Mouse (Mus musculus): ENCODE data around the gene Zfp652. TPM values are rescaled to one million over a fixed set of nuclear protein-coding genes. Genes with fewer than 3 reads are reported as not detected.

The Zfp652 gene
- polyA plus RNA-seq, 1 experiment = 34.1 TPM

DNA sequence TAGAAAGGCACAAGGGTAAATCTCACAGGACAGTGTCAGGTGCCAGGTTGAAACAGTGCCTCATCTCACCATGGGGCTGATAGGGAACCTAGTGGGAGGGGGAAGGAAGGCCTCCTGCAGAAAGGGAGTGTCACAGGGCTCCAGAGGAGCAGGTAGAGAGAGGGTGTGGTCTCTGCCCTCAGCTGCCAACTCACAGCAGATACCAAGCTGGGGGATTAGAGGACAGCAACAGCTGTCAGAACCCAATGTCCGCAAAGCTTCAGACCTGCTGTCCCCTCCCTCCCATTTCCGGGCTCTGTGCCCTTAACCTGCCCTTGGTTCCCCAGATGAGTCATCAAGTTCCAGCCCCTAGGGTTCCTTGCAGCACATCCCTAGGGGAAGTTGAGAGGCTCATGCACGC lies 93.1 kb downstream of the Zfp652 start:
- WGBS = 35% methylated on average over 3 of the region's 3 CpGs
- Histone ChIP-seq H3K4me1 (replicated peaks; ENCODE audit: control insufficient read depth, insufficient read depth, low read length) (peaks cover 10% of the 10 kb centered on the region), H3K27ac (ENCODE audit: control insufficient read depth, insufficient read depth, low read length) (no peak overlapping the region), H3K4me3 (ENCODE audit: control insufficient read depth, insufficient read depth, low read length) (no peak overlapping the region), H3K36me3 (ENCODE audit: control insufficient read depth, insufficient read depth, low read length) (no peaks in the 10 kb centered on the region), H3K27me3 (ENCODE audit: control insufficient read depth, insufficient read depth, low read length) (no peaks in the 10 kb centered on the region)
- no peak for DNase-seq
- TF ChIP-seq POLR2A (IDR thresholded peaks at IDR 0.05; ENCODE audit: control insufficient read depth, extremely low read depth, insufficient read depth, low read length, poor library complexity) = no peak
- no peak for TF ChIP-seq CTCF (IDR thresholded peaks at IDR 0.05; ENCODE audit: borderline replicate concordance, control insufficient read depth, extremely low read depth, insufficient read depth, low read length, poor library complexity)

DNA sequence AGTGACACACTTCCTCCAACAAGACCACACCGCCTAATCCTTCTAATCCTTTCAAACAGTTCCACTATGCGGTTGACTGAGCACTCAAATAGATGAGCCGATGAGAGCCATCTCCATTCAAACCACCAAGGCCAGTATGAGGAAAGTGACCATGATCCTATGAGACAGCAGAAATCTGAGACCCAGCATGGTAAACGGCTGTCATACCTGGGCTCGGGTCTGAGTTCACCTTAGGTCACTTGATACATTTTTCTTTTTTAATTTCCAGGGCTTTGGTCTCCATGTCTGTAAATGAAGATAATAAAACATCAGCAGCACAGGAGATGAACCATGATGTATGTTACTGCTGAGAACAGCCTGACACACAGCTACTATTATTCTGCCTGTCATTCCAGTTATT lies 95.4 kb downstream of the Zfp652 start:
- Histone ChIP-seq H3K36me3 (ENCODE audit: control insufficient read depth, insufficient read depth, low read length) (no peaks in the 10 kb centered on the region), H3K4me3 (ENCODE audit: control insufficient read depth, insufficient read depth, low read length) (no peak overlapping the region), H3K27ac (ENCODE audit: control insufficient read depth, insufficient read depth, low read length) (no peak overlapping the region), H3K27me3 (ENCODE audit: control insufficient read depth, insufficient read depth, low read length) (no peaks in the 10 kb centered on the region), H3K4me1 (replicated peaks; ENCODE audit: control insufficient read depth, insufficient read depth, low read length) (peaks cover 10% of the 10 kb centered on the region)
- WGBS = 99% methylated on average over 5 of the region's 5 CpGs
- TF ChIP-seq CTCF (IDR thresholded peaks at IDR 0.05; ENCODE audit: borderline replicate concordance, control insufficient read depth, extremely low read depth, insufficient read depth, low read length, poor library complexity) (no peak), POLR2A (IDR thresholded peaks at IDR 0.05; ENCODE audit: control insufficient read depth, extremely low read depth, insufficient read depth, low read length, poor library complexity) (no peak)
- DNase-seq = no peak

DNA sequence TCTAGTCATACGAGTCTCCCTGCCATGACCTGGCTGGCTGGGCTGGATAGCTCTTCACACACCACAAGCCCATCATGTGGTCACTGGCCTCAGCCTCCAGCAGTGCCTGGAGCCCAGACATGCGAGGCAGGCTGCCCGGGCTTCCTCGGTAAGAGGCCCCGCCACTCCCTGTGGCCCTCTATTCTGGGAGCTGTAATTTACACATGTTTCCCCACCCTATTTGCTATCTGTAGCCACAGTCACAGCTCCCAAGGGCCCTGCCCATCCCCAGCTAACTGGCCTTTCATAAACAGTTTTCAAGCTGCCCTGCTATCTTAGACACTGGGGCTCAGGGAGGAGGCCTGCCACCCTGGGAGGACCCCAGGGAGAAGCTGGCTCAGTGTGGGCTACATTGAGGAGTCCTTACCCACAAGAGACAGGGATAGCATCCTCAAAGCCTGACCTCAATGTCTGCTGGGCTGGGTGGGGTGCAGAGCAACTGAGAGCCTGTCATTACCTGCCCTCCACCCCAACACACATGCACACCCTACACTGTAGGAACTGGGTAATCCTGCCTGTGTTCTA lies 96.1 kb downstream of the Zfp652 start:
- 81% methylated on average over 5 of the region's 5 CpGs for WGBS
- peaks cover 10% of the 10 kb centered on the region for H3K4me1 ChIP-seq (replicated peaks; ENCODE audit: control insufficient read depth, insufficient read depth, low read length)
- DNase-seq = no peak
- no peaks in the 10 kb centered on the region for H3K27me3 ChIP-seq (ENCODE audit: control insufficient read depth, insufficient read depth, low read length)
- no peak overlapping the region for H3K4me3 ChIP-seq (ENCODE audit: control insufficient read depth, insufficient read depth, low read length)
- no peak for TF ChIP-seq POLR2A (IDR thresholded peaks at IDR 0.05; ENCODE audit: control insufficient read depth, extremely low read depth, insufficient read depth, low read length, poor library complexity)
- TF ChIP-seq CTCF (IDR thresholded peaks at IDR 0.05; ENCODE audit: borderline replicate concordance, control insufficient read depth, extremely low read depth, insufficient read depth, low read length, poor library complexity) = no peak
- no peaks in the 10 kb centered on the region for H3K36me3 ChIP-seq (ENCODE audit: control insufficient read depth, insufficient read depth, low read length)
- H3K27ac ChIP-seq (ENCODE audit: control insufficient read depth, insufficient read depth, low read length) = no peak overlapping the region

DNA sequence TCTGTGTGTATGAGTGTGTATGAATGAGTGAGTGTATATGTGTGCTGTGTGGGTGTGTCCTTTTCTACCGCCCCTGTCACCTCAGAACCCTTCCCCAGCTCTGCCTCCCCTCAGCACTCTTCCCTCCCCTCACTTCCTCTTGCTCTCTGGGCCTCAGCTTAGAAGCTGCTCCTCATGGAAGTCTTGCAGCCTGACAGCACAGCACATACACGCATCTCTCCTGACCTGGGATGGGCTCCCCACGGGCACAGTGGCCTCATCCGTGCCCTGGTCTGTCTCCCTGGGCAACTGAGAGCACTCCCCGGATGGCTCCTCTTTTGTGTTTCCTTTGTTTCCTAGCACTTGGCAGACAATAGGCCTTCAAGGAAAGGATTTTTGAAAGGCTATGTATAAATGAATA lies 97.1 kb downstream of the Zfp652 start:
- no peak for DNase-seq
- TF ChIP-seq POLR2A (IDR thresholded peaks at IDR 0.05; ENCODE audit: control insufficient read depth, extremely low read depth, insufficient read depth, low read length, poor library complexity) = no peak
- TF ChIP-seq CTCF (IDR thresholded peaks at IDR 0.05; ENCODE audit: borderline replicate concordance, control insufficient read depth, extremely low read depth, insufficient read depth, low read length, poor library complexity) = no peak
- no peaks in the 10 kb centered on the region for H3K27me3 ChIP-seq (ENCODE audit: control insufficient read depth, insufficient read depth, low read length)
- H3K36me3 ChIP-seq (ENCODE audit: control insufficient read depth, insufficient read depth, low read length) = no peaks in the 10 kb centered on the region
- no peak overlapping the region for H3K4me3 ChIP-seq (ENCODE audit: control insufficient read depth, insufficient read depth, low read length)
- H3K4me1 ChIP-seq (replicated peaks; ENCODE audit: control insufficient read depth, insufficient read depth, low read length) = peaks cover 10% of the 10 kb centered on the region
- no peak overlapping the region for H3K27ac ChIP-seq (ENCODE audit: control insufficient read depth, insufficient read depth, low read length)
- 53% methylated on average over 5 of the region's 5 CpGs for WGBS

- no peak for TF ChIP-seq POLR2A (IDR thresholded peaks at IDR 0.05; ENCODE audit: control insufficient read depth, extremely low read depth, insufficient read depth, low read length, poor library complexity)
- TF ChIP-seq CTCF (IDR thresholded peaks at IDR 0.05; ENCODE audit: borderline replicate concordance, control insufficient read depth, extremely low read depth, insufficient read depth, low read length, poor library complexity) = no peak
- DNase-seq = no peak
- H3K4me3 ChIP-seq (ENCODE audit: control insufficient read depth, insufficient read depth, low read length) = no peak overlapping the region
Observed at GRCm38 (mm10) chr11:95810828-95811227, 98.4 kb downstream of the Zfp652 start.

DNA sequence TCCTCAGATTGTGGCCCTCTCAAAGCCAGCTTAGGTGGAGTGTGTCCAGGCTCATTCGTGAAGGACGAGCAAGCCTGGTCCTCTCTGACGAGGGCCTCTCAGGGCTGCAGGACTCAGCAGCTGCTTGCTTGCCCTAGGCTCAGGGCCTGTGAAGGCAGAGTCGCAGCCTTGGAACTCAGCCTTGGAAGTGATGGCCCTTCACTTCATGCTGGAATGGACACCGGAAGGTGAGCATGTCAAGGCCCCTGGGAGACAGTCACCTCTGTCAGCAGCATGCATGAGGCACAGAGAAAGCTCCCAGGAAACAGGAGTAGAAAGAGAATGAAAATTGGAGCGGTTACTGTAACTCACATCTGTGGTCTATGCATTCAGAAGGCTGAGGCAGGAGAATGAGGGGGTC lies 99.3 kb downstream of the Zfp652 start:
- no peaks in the 10 kb centered on the region for H3K4me1 ChIP-seq (replicated peaks; ENCODE audit: control insufficient read depth, insufficient read depth, low read length)
- H3K27me3 ChIP-seq (ENCODE audit: control insufficient read depth, insufficient read depth, low read length) = no peaks in the 10 kb centered on the region
- no peak overlapping the region for H3K27ac ChIP-seq (ENCODE audit: control insufficient read depth, insufficient read depth, low read length)
- no peak overlapping the region for H3K4me3 ChIP-seq (ENCODE audit: control insufficient read depth, insufficient read depth, low read length)
- WGBS = 97% methylated on average over 6 of the region's 6 CpGs
- no peaks in the 10 kb centered on the region for H3K36me3 ChIP-seq (ENCODE audit: control insufficient read depth, insufficient read depth, low read length)
- DNase-seq = no peak
- TF ChIP-seq CTCF (IDR thresholded peaks at IDR 0.05; ENCODE audit: borderline replicate concordance, control insufficient read depth, extremely low read depth, insufficient read depth, low read length, poor library complexity) = no peak

More at GRCm38 (mm10) chr11:95810828-95811227, 98.4 kb downstream of the Zfp652 start:
- Histone ChIP-seq H3K4me1 (replicated peaks; ENCODE audit: control insufficient read depth, insufficient read depth, low read length) (no peaks in the 10 kb centered on the region), H3K36me3 (ENCODE audit: control insufficient read depth, insufficient read depth, low read length) (no peaks in the 10 kb centered on the region), H3K27me3 (ENCODE audit: control insufficient read depth, insufficient read depth, low read length) (no peaks in the 10 kb centered on the region), H3K27ac (ENCODE audit: control insufficient read depth, insufficient read depth, low read length) (no peak overlapping the region)
- WGBS = 80% methylated on average over 7 of the region's 7 CpGs

GRCm38 (mm10) chr11:95812224-95812623 lies 99.8 kb downstream of the Zfp652 start:
- no peak overlapping the region for H3K27ac ChIP-seq (ENCODE audit: control insufficient read depth, insufficient read depth, low read length)
- no peaks in the 10 kb centered on the region for H3K36me3 ChIP-seq (ENCODE audit: control insufficient read depth, insufficient read depth, low read length)
- H3K27me3 ChIP-seq (ENCODE audit: control insufficient read depth, insufficient read depth, low read length) = no peaks in the 10 kb centered on the region
- no peak for DNase-seq
- no peaks in the 10 kb centered on the region for H3K4me1 ChIP-seq (replicated peaks; ENCODE audit: control insufficient read depth, insufficient read depth, low read length)
- no peak for TF ChIP-seq CTCF (IDR thresholded peaks at IDR 0.05; ENCODE audit: borderline replicate concordance, control insufficient read depth, extremely low read depth, insufficient read depth, low read length, poor library complexity)
- no peak for TF ChIP-seq POLR2A (IDR thresholded peaks at IDR 0.05; ENCODE audit: control insufficient read depth, extremely low read depth, insufficient read depth, low read length, poor library complexity)
- 94% methylated on average over 4 of the region's 4 CpGs for WGBS
- H3K4me3 ChIP-seq (ENCODE audit: control insufficient read depth, insufficient read depth, low read length) = no peak overlapping the region

Data from thymus, adult 2 months (tissue).